Mouse (Mus musculus) stomach, embryonic 16.5 days (tissue): ENCODE data around the gene Rela. TPM values are rescaled to one million over a fixed set of nuclear protein-coding genes. Genes with fewer than 3 reads are reported as not detected.
A peak's percentile ranks its signal among the peaks of the same experiment; 100 is the strongest.

ENCODE experiments used
- ATAC-seq: fragments of 200-750 bp; cut with Nextera tagmentation; 2 replicates; pipeline ENCODE4 v1.8.0; 2017; ENCODE audit warnings: moderate number of reproducible peaks, moderate TSS enrichment; ENCODE audit not compliant: insufficient read depth, low FRiP score
- H3K27ac ChIP-seq: fragments of 300-500 bp; sonication (generic); 2 replicates; pipeline ENCODE4 v1.5.1; 2014; ENCODE audit warnings: low read length
- H3K27me3 ChIP-seq: fragments of 300-500 bp; sonication (generic); 2 replicates; pipeline ENCODE4 v1.6.1; 2014; ENCODE audit warnings: low read length, control low read depth, mixed read lengths; ENCODE audit not compliant: control insufficient read depth, insufficient read depth
- H3K36me3 ChIP-seq: fragments of 300-500 bp; sonication (generic); 2 replicates; pipeline ENCODE4 v1.6.1; 2014; ENCODE audit warnings: low read length; ENCODE audit not compliant: control insufficient read depth, insufficient read depth
- H3K4me1 ChIP-seq: fragments of 300-500 bp; sonication (generic); 2 replicates; pipeline ENCODE4 v1.6.1; 2014; ENCODE audit warnings: low read length, control low read depth, mixed read lengths; ENCODE audit not compliant: control insufficient read depth, insufficient read depth
- H3K4me2 ChIP-seq: fragments of 300-500 bp; sonication (generic); 2 replicates; pipeline ENCODE4 v1.6.1; 2014; ENCODE audit warnings: low read depth, low read length, mixed read lengths
- H3K4me3 ChIP-seq: fragments of 300-500 bp; sonication (generic); replicated peaks from 2 replicates; pipeline ENCODE4 v1.5.1; 2014; ENCODE audit warnings: mild to moderate bottlenecking, low read length
- H3K9ac ChIP-seq: fragments of 300-500 bp; sonication (generic); 2 replicates; pipeline ENCODE4 v1.6.1; 2014; ENCODE audit warnings: low read length
- H3K9me3 ChIP-seq: fragments of 300-500 bp; sonication (generic); replicated peaks from 2 replicates; pipeline ENCODE4 v1.6.1; 2016; ENCODE audit warnings: low read length, control low read depth; ENCODE audit not compliant: control insufficient read depth
- WGBS: fragments of 180-500 bp; shearing (Covaris S2); extraction: QIAGEN DNeasy Blood & Tissue Kit; methylation state at CpG from one replicate; pipeline ENCODE4 v1.1.7; 2014; 5-methylcytosine and 5-hydroxymethylcytosine counted together
- polyA plus RNA-seq: library from polyadenylated mRNA; unstranded; fragments of >200 nt; fragmentation: Nextera tagmentation; extraction: Ambion mirVana; gene quantifications from 2 replicates; pipeline ENCODE4 v1.2.1, GENCODE M21; 2015

Gene Rela
- polyA plus RNA-seq, 1 experiment from 2014 or later = 47.9 TPM

DNA sequence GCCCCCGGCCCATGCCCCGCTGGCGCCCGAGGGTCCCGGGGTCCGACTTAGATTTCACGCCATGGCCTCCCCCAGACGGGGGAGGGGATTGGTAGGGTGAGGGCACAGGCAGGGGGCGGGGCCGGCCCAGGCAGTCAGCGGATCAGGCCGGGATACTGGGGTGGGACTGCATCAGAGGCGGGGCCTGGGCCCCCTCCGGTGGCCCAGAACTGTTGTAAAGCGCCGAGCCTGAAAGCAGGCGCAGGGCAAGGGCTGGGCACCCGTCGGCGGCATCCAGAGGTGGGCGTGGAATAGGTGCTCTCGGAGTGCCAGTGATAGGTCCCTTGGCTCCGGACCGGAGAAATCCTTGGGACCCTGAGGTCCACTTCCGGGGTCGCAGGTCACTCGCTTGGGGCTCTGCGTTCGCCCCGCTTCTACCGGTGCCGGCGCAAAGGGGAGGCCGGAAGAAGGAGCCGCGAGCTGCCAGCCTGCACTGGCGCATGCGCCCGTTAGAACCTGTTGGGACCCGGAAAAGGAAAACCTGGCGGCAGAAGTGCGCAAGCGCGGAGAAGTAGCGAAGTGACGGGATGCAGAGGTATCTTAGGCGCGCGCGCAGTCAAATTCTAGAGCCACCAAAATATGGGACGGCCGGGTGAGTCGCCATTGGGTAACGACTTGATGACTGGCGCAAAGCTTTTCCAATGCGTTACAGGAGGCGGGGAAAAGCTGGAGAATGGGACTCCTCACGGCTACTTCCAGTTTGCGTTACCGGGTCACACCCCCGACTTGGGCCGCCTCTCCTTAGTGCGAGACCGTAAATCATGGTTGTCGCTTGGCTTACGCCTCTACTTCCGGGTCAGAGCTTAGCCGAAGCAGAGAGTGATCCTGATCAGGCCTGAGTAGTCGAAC is 51.2 kb downstream of the Rela start, which contains the start of the genes Map3k11 and Pcnx3:
Gene Map3k11, plus strand, starts transcription at position 543 of the 888 bp plus-strand sequence.
Gene Pcnx3, minus strand, starts transcription at position 709 of the 888 bp plus-strand sequence.
- WGBS = 0% methylated on average over 69 of the region's 69 CpGs
- Histone ChIP-seq H3K9ac (peak within 1 kb of the TSS; percentile 96), H3K36me3 (peaks cover 15% of the 10 kb centered on the region), H3K4me3 (peak within 1 kb of the TSS; percentile 98), H3K4me2 (peak within 1 kb of the TSS; percentile 99), H3K27me3 (no peaks in the 10 kb centered on the region), H3K4me1 (peaks cover 39% of the 10 kb centered on the region), H3K9me3 (no peaks in the 10 kb centered on the region), H3K27ac (peak within 1 kb of the TSS; percentile 98)
- ATAC-seq = peak; percentile 93

GRCm38 (mm10) chr19:5689088-5689428 is 51.8 kb downstream of the Rela start:
- Histone ChIP-seq H3K4me1 (peaks cover 39% of the 10 kb centered on the region), H3K27ac (peak overlapping the region; percentile 98), H3K27me3 (no peaks in the 10 kb centered on the region), H3K9ac (peak overlapping the region; percentile 96), H3K4me3 (peak overlapping the region; percentile 98), H3K36me3 (peaks cover 15% of the 10 kb centered on the region), H3K4me2 (peak overlapping the region; percentile 99), H3K9me3 (no peaks in the 10 kb centered on the region)
- WGBS = under 1% methylated on average over 7 of the region's 7 CpGs
- ATAC-seq = no peak

DNA sequence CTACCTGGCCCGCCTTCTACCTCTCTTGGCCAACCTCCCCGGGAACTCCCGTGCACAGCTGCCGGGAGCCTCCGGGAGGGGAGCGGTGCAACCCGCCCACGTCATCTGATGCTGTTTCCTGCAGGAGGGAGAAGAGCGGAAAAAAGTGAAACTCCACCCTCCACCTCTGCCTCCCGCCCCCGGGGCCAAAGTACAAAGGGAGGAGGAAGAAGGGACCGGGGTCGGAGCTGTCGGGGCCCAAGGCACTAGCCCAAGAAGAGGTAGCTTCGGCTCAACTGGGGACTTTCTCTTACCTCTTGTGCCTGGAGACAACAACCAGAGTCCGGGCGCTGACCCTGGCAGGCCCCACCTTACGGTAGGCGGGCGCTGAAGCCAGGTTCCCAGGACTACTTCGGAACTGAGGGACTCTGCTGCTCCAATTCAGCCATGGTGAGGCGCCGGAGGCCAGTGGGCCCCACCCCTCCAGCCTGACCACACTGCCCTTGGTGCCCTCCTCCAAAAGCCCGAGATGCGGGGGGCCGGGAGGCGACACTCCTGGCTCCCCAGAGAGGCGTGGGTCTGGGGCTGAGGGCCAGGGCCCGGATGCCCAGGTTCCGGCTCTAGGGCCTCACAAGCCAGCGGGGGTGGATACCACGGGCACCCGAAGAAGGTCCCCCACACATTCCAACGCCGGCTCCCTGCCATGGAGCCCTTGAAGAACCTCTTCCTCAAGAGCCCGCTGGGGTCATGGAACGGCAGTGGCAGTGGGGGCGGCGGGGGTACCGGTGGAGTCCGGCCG is 52.5 kb downstream of the Rela start:
- Histone ChIP-seq H3K9me3 (no peaks in the 10 kb centered on the region), H3K27ac (peak overlapping the region; percentile 98), H3K4me2 (peak overlapping the region; percentile 99), H3K4me3 (peak overlapping the region; percentile 98), H3K9ac (peak overlapping the region; percentile 96), H3K27me3 (no peaks in the 10 kb centered on the region), H3K36me3 (peaks cover 13% of the 10 kb centered on the region), H3K4me1 (peaks cover 39% of the 10 kb centered on the region)
- WGBS = 4% methylated on average over 42 of the region's 42 CpGs
- peak; percentile 77 for ATAC-seq

DNA sequence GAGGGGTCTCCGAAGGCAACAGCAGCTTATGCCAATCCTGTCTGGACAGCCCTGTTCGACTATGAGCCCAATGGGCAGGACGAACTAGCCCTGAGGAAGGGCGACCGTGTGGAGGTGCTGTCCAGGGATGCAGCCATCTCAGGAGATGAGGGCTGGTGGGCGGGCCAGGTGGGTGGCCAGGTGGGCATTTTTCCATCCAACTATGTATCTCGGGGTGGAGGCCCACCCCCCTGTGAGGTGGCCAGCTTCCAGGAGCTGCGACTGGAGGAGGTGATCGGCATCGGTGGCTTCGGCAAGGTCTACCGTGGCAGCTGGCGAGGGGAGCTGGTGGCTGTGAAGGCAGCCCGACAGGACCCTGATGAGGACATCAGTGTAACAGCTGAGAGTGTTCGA is 53.1 kb downstream of the Rela start:
- no peaks in the 10 kb centered on the region for H3K9me3 ChIP-seq
- peaks cover 13% of the 10 kb centered on the region; the same call in 1 of the 2 replicates for H3K36me3 ChIP-seq
- H3K4me1 ChIP-seq = peaks cover 43% of the 10 kb centered on the region
- peak overlapping the region; percentile 98 for H3K4me3 ChIP-seq
- peak overlapping the region; percentile 98 for H3K27ac ChIP-seq
- H3K9ac ChIP-seq = peak overlapping the region; percentile 96
- no peak for ATAC-seq
- peak overlapping the region; percentile 99 for H3K4me2 ChIP-seq
- WGBS = 48% methylated on average over 15 of the region's 15 CpGs
- H3K27me3 ChIP-seq = no peaks in the 10 kb centered on the region

- Histone ChIP-seq H3K36me3 (0 out of 2 replicates have a peak, but pooled peaks cover 6% of the 10 kb centered on the region), H3K4me1 (peaks cover 46% of the 10 kb centered on the region), H3K27me3 (no peaks in the 10 kb centered on the region)
Measured at GRCm38 (mm10) chr19:5691601-5692000, 54.3 kb downstream of the Rela start.

GRCm38 (mm10) chr19:5692086-5692912 is 55.0 kb downstream of the Rela start:
- Histone ChIP-seq H3K4me3 (peak overlapping the region; percentile 98), H3K27me3 (no peaks in the 10 kb centered on the region), H3K4me2 (peak overlapping the region; percentile 99), H3K9ac (peak overlapping the region; percentile 96), H3K36me3 (0 out of 2 replicates have a peak, but pooled peaks cover 6% of the 10 kb centered on the region), H3K27ac (peak overlapping the region; percentile 79), H3K4me1 (peaks cover 45% of the 10 kb centered on the region), H3K9me3 (no peaks in the 10 kb centered on the region)
- no peak for ATAC-seq
- 52% methylated on average over 10 of the region's 10 CpGs for WGBS

More at GRCm38 (mm10) chr19:5691601-5692000, 54.3 kb downstream of the Rela start:
- peak overlapping the region; percentile 79 for H3K27ac ChIP-seq
- H3K4me2 ChIP-seq = peak overlapping the region; percentile 99
- ATAC-seq = no peak
- 61% methylated on average over 5 of the region's 5 CpGs for WGBS
- H3K9ac ChIP-seq = peak overlapping the region; percentile 96
- peak overlapping the region; percentile 98 for H3K4me3 ChIP-seq
- no peaks in the 10 kb centered on the region for H3K9me3 ChIP-seq

DNA sequence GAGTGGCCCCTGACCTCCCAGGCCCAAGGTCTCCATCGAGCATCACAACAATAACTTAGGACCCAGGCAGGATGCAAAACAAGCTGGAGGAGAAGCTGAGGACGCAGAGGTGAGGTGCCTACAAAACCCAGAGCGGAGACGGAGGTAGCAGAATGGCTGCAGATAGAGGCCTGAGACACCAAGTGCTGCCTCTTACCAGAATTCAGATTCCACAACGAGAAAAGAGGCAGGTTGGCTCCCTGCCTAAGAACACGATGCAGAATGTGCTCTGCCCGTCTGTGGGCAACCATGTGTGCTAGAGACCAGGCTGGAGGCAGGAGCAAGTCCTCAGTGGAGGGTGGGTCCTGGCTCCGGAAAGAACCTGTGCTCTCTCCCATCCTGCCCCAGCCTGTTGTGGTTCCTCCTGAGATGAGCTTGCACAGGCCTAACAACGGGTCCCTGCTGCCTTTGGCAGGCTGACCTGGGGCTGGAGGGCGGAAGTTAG is 55.7 kb downstream of the Rela start:
- Histone ChIP-seq H3K4me1 (peaks cover 38% of the 10 kb centered on the region), H3K9ac (peak overlapping the region; percentile 96), H3K27me3 (no peaks in the 10 kb centered on the region), H3K4me2 (peak overlapping the region; percentile 99), H3K36me3 (0 out of 2 replicates have a peak, but pooled peaks cover 6% of the 10 kb centered on the region), H3K9me3 (no peaks in the 10 kb centered on the region), H3K4me3 (peak overlapping the region; percentile 98), H3K27ac (peak overlapping the region; percentile 79)
- ATAC-seq = no peak
- 66% methylated on average over 10 of the region's 10 CpGs for WGBS

DNA sequence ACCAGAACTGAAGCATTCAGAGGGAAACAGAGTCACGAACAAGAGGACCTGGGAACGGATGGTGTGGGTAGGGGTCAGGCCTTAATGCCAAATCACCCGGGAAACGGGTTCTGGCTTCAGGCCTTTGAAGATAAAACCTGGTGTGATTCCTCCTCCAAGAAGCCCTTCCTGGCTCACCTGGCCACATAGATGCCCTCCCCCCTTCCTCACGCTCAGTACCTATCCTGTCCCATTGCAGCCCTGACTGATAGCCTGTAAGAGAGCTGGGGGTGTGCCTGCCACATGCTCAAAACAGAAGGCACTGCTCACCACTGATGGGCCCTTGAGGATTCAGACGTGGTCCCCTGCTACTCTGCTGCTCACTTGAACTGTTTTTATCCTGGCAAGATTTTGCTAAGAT is 56.5 kb downstream of the Rela start:
- H3K9ac ChIP-seq = no peak overlapping the region
- H3K27ac ChIP-seq = no peak overlapping the region
- peak overlapping the region; percentile 99; the same call in 1 of the 2 replicates for H3K4me2 ChIP-seq
- no peak overlapping the region for H3K4me3 ChIP-seq
- no peaks in the 10 kb centered on the region for H3K27me3 ChIP-seq
- no peaks in the 10 kb centered on the region for H3K9me3 ChIP-seq
- H3K36me3 ChIP-seq = peaks cover 8% of the 10 kb centered on the region; the same call in 1 of the 2 replicates
- peaks cover 37% of the 10 kb centered on the region for H3K4me1 ChIP-seq
- no peak for ATAC-seq
- WGBS = 85% methylated on average over 6 of the region's 6 CpGs
